Mouse (Mus musculus) kidney, embryonic 14.5 days (tissue): Measurements from ENCODE around the gene Nup214. TPM values are rescaled to one million over a fixed set of nuclear protein-coding genes. Genes with fewer than 3 reads are reported as not detected.
A peak's percentile ranks its signal among the peaks of the same experiment; 100 is the strongest.

Experiments used
- ATAC-seq: fragments of 200-750 bp; cut with Nextera tagmentation; 2 replicates; pipeline ENCODE4 v1.8.0; 2017; ENCODE audit warnings: moderate number of reproducible peaks, mild to moderate bottlenecking, moderate TSS enrichment, moderate library complexity; ENCODE audit not compliant: low FRiP score, low TSS enrichment
- H3K27ac ChIP-seq: fragments of 300-500 bp; sonication (generic); 2 replicates; pipeline ENCODE4 v1.5.1; 2014; ENCODE audit warnings: low read depth, mild to moderate bottlenecking, low read length, moderate library complexity, mixed read lengths
- H3K27me3 ChIP-seq: fragments of 300-500 bp; sonication (generic); 2 replicates; pipeline ENCODE4 v1.6.1; 2014; ENCODE audit warnings: mild to moderate bottlenecking, low read length; ENCODE audit not compliant: control insufficient read depth, insufficient read depth
- H3K36me3 ChIP-seq: fragments of 300-500 bp; sonication (generic); 2 replicates; pipeline ENCODE4 v1.6.1; 2014; ENCODE audit warnings: low read length, mixed read lengths; ENCODE audit not compliant: control insufficient read depth, insufficient read depth
- H3K4me1 ChIP-seq: fragments of 300-500 bp; sonication (generic); 2 replicates; pipeline ENCODE4 v1.6.1; 2014; ENCODE audit warnings: low read length, mixed read lengths; ENCODE audit not compliant: control insufficient read depth, insufficient read depth
- H3K4me2 ChIP-seq: fragments of 300-500 bp; sonication (generic); replicated peaks from 2 replicates; pipeline ENCODE4 v1.6.1; 2014; ENCODE audit warnings: low read depth, mild to moderate bottlenecking, low read length
- H3K4me3 ChIP-seq: fragments of 300-500 bp; sonication (generic); 2 replicates; pipeline ENCODE4 v1.5.1; 2014; ENCODE audit warnings: mild to moderate bottlenecking, low read length
- H3K9ac ChIP-seq: fragments of 300-500 bp; sonication (generic); 2 replicates; pipeline ENCODE4 v1.6.1; 2014; ENCODE audit warnings: low read depth, mild to moderate bottlenecking, low read length, moderate library complexity
- H3K9me3 ChIP-seq: fragments of 300-500 bp; sonication (generic); 2 replicates; pipeline ENCODE4 v1.6.1; 2016; ENCODE audit warnings: low read length; ENCODE audit not compliant: control insufficient read depth
- WGBS: fragments of 180-500 bp; shearing (Covaris S2); extraction: QIAGEN DNeasy Blood & Tissue Kit; methylation state at CpG from one replicate; pipeline ENCODE4 v1.1.7; 2014; 5-methylcytosine and 5-hydroxymethylcytosine counted together
- polyA plus RNA-seq: library from polyadenylated mRNA; unstranded; fragments of >200 nt; fragmentation: Nextera tagmentation; extraction: Ambion mirVana; gene quantifications from 2 replicates; pipeline ENCODE4 v1.2.1, GENCODE M21; 2014

The Nup214 gene
- polyA plus RNA-seq, 1 experiment from 2014 or later, result 97.4 TPM

DNA sequence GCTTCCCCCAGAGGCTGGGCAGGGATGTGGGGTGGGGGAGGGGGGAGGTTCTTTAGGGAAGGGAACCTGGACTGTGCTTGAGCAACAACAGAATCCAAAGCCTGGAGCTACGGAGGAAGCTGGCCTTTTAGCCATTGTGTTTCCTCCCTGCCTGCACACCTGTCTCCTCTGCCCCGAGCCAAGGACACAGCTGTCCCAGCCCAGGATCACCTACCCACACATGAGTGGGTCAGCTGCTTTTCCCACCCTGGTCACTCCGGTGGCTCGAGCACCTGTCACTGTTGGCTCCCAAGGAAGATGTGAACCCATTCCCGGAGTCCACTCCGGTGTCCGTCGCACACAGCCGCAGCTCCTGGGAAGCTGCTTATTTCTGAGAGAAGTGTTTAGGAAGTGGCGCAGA lies 17.0 kb upstream of the Nup214 start:
- H3K9ac ChIP-seq, result no peak overlapping the region
- no peak overlapping the region for H3K4me2 ChIP-seq
- H3K36me3 ChIP-seq, result no peaks in the 10 kb centered on the region; the same call in 1 of the 2 replicates
- 86% methylated on average over 10 of the region's 10 CpGs for WGBS
- H3K4me3 ChIP-seq, result no peak overlapping the region
- H3K4me1 ChIP-seq, result peaks cover 43% of the 10 kb centered on the region
- H3K9me3 ChIP-seq, result no peaks in the 10 kb centered on the region
- no peak overlapping the region for H3K27ac ChIP-seq
- no peak for ATAC-seq
- no peaks in the 10 kb centered on the region for H3K27me3 ChIP-seq

GRCm38 (mm10) chr2:31960986-31961385 lies 13.2 kb upstream of the Nup214 start:
- no peak for ATAC-seq
- Histone ChIP-seq H3K4me2 (no peak overlapping the region), H3K4me3 (no peak overlapping the region), H3K36me3 (no peaks in the 10 kb centered on the region; the same call in 1 of the 2 replicates), H3K9ac (no peak overlapping the region), H3K4me1 (peaks cover 25% of the 10 kb centered on the region), H3K27me3 (no peaks in the 10 kb centered on the region), H3K27ac (no peak overlapping the region), H3K9me3 (no peaks in the 10 kb centered on the region)
- WGBS, result 75% methylated on average over 8 of the region's 8 CpGs

DNA sequence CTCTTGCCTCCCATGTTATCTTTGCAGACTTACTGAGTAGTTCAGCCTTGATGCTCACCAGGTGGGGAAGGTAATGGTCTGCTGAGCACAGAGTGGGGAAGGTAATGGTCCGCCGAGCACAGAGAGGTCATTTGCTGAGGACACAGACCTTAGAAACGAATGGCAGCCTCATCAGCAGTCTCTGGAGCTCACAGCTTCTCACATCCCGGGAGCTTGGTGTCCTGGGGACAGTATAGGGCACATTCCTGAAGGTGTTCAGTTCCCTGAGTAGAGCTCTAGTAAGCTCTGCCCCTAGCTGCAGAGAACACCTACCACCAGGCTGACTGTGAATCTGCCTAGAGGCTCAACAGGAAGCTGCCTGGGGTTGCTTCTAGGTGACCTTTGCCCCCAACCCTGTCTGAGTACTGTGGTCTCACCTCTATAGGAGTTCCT lies 12.4 kb upstream of the Nup214 start:
- H3K36me3 ChIP-seq, result no peaks in the 10 kb centered on the region; the same call in 1 of the 2 replicates
- H3K4me3 ChIP-seq, result no peak overlapping the region
- no peaks in the 10 kb centered on the region for H3K9me3 ChIP-seq
- ATAC-seq, result peak; percentile 40
- peak overlapping the region; percentile 26; the same call in 1 of the 2 replicates for H3K27ac ChIP-seq
- H3K4me2 ChIP-seq, result no peak overlapping the region
- no peaks in the 10 kb centered on the region for H3K27me3 ChIP-seq
- H3K4me1 ChIP-seq, result peaks cover 25% of the 10 kb centered on the region
- WGBS, result 45% methylated on average over 4 of the region's 4 CpGs
- no peak overlapping the region for H3K9ac ChIP-seq

DNA sequence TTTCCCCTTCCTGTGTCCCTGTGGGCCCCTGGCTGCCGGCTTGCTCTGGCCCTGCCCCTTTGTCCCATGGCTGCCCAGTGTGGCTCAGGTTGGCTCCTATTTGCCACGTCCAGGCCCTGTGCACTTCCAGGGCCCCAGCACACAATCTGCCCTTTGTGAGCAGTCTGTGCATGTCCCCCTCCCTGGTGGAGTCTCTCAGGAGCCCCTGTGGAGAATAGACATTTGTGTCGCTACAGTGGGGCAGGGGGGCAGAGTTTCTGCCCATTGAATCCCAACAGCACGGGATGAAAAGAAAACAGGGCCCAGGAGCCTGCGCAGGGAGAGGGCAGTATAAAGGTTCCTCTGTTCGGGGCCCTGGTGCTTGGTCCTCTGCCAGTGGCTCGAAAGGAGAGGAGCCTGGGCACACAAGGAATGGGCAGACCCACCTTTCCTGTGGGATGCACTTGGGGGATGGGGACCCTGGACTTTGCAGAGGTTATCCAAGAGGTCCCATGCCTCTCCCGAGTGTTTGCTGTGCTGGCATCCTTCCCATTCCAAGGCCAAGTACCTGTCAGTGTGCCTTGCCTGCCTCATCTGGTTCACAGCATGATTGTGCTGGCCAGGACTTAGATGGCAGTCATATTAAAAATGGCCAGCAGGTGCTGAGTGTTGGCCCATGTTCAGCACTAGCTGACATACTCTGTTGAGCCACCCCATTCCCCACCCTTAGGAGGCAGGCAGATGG lies 11.6 kb upstream of the Nup214 start:
- no peak for ATAC-seq
- H3K36me3 ChIP-seq, result no peaks in the 10 kb centered on the region; the same call in 1 of the 2 replicates
- no peak overlapping the region for H3K4me3 ChIP-seq
- 67% methylated on average over 8 of the region's 8 CpGs for WGBS
- H3K27ac ChIP-seq, result peak overlapping the region; percentile 26; the same call in 1 of the 2 replicates
- H3K27me3 ChIP-seq, result no peaks in the 10 kb centered on the region
- peaks cover 25% of the 10 kb centered on the region for H3K4me1 ChIP-seq
- H3K9ac ChIP-seq, result no peak overlapping the region
- H3K4me2 ChIP-seq, result no peak overlapping the region
- H3K9me3 ChIP-seq, result no peaks in the 10 kb centered on the region

DNA sequence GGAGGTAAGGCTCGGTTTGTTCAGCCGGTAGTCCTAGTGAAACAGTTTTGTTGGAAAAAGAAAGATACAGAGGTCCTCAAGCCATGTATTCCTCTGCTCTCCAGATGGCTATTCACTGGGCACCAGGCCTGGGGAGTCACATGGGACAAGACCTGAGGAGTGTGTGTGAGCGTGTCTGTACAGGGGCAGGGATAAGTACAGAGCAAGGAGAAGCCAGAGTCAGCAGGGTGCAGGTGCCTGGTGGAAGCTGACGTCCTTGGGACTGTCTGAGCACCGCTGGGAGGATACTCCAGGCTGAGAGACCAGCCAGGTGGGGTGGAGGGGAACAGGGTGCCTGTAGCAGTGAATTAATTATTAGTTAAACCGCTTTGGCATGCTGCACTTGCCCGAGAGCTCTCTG lies 10.7 kb upstream of the Nup214 start:
- H3K9ac ChIP-seq, result no peak overlapping the region
- no peak for ATAC-seq
- H3K27ac ChIP-seq, result no peak overlapping the region
- no peaks in the 10 kb centered on the region; the same call in 1 of the 2 replicates for H3K36me3 ChIP-seq
- WGBS, result 82% methylated on average over 7 of the region's 7 CpGs
- H3K4me1 ChIP-seq, result peaks cover 25% of the 10 kb centered on the region
- no peaks in the 10 kb centered on the region for H3K27me3 ChIP-seq
- H3K4me3 ChIP-seq, result no peak overlapping the region
- H3K4me2 ChIP-seq, result no peak overlapping the region
- no peaks in the 10 kb centered on the region for H3K9me3 ChIP-seq

DNA sequence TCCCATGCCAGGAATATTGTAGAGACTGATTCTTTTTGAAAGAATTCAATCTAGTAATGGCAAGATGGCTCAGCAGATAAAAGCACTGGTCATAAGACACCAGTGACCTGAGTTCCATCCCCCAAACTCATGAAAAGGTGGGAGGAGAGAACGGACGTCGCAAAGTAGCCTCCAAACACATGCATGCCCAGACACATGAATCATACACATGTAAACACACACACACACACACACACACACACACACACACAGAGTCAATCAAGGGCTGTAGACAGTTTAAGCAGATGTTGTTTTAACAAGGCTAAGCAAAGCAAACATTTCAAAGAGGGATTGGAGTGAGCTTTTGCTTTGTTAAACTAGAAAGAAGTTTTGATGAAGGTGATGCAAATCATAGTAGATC lies 10.0 kb upstream of the Nup214 start:
- H3K9me3 ChIP-seq, result no peaks in the 10 kb centered on the region
- WGBS, result 84% methylated on average over 3 of the region's 3 CpGs
- ATAC-seq, result no peak
- H3K27me3 ChIP-seq, result no peaks in the 10 kb centered on the region
- no peak overlapping the region for H3K4me2 ChIP-seq
- no peak overlapping the region for H3K9ac ChIP-seq
- peaks cover 25% of the 10 kb centered on the region for H3K4me1 ChIP-seq
- H3K4me3 ChIP-seq, result no peak overlapping the region
- no peak overlapping the region for H3K27ac ChIP-seq
- H3K36me3 ChIP-seq, result peaks cover under 1% of the 10 kb centered on the region; the same call in 1 of the 2 replicates

- Histone ChIP-seq H3K27ac (no peak overlapping the region), H3K4me1 (peaks cover 18% of the 10 kb centered on the region), H3K9ac (no peak overlapping the region), H3K4me3 (no peak overlapping the region), H3K36me3 (peaks cover 6% of the 10 kb centered on the region; the same call in 1 of the 2 replicates), H3K9me3 (no peaks in the 10 kb centered on the region), H3K27me3 (no peaks in the 10 kb centered on the region), H3K4me2 (no peak overlapping the region)
- ATAC-seq, result no peak
These were observed 9.1 kb upstream of the Nup214 start for GRCm38 (mm10) chr2:31965110-31965509.

DNA sequence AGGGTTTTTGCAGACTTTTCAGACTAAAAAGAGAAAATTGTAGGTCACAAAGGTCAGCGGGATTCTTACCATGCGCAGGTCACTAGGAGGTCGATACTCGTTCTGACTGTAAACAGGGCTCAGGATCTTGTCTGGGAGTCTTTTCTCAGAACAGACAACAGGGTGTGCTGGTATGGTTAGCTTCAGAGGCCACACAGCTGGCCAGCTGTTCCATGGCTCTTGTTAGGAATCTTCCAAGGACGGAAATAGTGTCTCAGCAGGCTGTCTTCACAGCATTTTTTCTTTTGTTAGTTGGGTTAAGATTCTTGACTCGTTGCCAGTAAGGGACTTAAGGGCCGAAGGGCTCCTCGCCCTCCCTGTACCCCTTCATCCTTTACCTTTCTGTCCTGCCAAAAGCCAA lies 7.4 kb upstream of the Nup214 start:
- no peak overlapping the region for H3K27ac ChIP-seq
- H3K4me3 ChIP-seq, result no peak overlapping the region
- H3K9ac ChIP-seq, result no peak overlapping the region
- no peaks in the 10 kb centered on the region for H3K9me3 ChIP-seq
- H3K4me1 ChIP-seq, result peaks cover 1% of the 10 kb centered on the region; the same call in 1 of the 2 replicates
- ATAC-seq, result no peak
- peaks cover 17% of the 10 kb centered on the region; the same call in 1 of the 2 replicates for H3K36me3 ChIP-seq
- H3K27me3 ChIP-seq, result no peaks in the 10 kb centered on the region
- WGBS, result 86% methylated on average over 8 of the region's 8 CpGs
- H3K4me2 ChIP-seq, result no peak overlapping the region

- H3K4me2 ChIP-seq, result no peak overlapping the region
- H3K36me3 ChIP-seq, result peaks cover 33% of the 10 kb centered on the region
- no peaks in the 10 kb centered on the region for H3K9me3 ChIP-seq
- no peak overlapping the region for H3K9ac ChIP-seq
- no peak overlapping the region for H3K4me3 ChIP-seq
- H3K27ac ChIP-seq, result peak overlapping the region; percentile 47; the same call in 1 of the 2 replicates
- no peak for ATAC-seq
- no peaks in the 10 kb centered on the region for H3K27me3 ChIP-seq
- WGBS, result 77% methylated on average over 4 of the region's 4 CpGs
- peaks cover 7% of the 10 kb centered on the region; the same call in 1 of the 2 replicates for H3K4me1 ChIP-seq
These were observed 1.6 kb upstream of the Nup214 start for GRCm38 (mm10) chr2:31972589-31972988.
